Mouse (Mus musculus): ENCODE results near the gene Xirp1.
A peak's percentile ranks its signal among the peaks of the same experiment; 100 is the strongest.

Gene Xirp1

DNA sequence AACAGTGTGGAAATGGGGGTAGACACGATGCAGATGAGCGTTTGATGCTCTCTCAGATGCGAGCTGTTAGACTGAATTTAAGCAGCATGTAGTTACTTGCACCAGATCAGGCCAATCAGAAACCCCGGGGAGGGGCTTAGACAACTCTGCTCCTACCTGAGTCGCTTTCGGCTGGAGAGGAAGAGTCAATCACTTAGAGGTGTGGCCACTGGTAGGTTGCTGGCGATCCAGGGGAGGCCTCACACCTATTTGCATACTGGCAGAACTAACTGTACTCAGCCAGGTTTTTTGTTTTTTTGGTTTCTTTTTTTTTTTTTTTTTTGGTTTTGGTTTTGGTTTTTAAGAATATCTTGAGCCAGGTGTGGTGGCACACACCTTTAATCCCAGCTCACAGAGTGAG is 35.1 kb downstream of the Xirp1 start:
- peak; percentile 64 for DNase-seq (ENCODE audit: low spot score in 2 of 2)

DNA sequence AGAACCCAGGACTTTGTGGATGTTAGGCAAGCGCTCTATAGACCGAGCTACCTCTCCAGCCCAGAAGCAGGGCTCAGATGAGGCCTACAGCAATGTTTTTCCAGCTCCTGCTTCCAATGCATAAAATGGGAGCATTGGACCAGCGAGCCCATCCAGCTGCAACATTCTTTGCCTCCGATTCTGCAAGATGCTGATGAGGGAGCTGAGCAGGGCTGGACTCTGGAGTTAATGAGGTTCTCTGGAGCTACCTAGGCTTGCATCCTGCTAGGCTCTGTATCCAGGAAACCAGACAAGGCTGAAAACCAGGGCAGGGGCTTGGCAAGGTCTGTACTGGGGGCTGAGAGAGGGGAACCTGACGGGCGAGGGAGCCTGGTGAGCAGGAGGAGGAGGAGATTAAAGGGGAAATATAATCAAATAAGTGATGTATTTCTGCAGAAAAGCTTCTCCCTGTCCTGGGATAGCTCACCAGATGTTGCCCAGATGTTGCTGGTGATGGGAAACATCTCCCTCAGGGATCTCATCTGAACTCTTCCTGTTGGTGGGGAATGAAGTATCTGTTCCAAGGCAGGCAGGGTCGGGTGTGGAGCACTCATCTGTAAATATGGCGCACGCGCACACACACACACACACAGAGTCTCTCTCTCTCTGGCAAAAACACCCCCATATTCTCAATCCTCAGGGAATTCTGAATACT is 37.4 kb downstream of the Xirp1 start:
- DNase-seq (ENCODE audit: low spot score in 2 of 2) = no peak

- no peak for DNase-seq (ENCODE audit: low spot score in 2 of 2)
Observed at GRCm38 (mm10) chr9:119984536-119985011, 38.8 kb downstream of the Xirp1 start, which contains the start of gene Csrnp1. Gene Csrnp1, minus strand, starts transcription at chr9:119984658.

DNA sequence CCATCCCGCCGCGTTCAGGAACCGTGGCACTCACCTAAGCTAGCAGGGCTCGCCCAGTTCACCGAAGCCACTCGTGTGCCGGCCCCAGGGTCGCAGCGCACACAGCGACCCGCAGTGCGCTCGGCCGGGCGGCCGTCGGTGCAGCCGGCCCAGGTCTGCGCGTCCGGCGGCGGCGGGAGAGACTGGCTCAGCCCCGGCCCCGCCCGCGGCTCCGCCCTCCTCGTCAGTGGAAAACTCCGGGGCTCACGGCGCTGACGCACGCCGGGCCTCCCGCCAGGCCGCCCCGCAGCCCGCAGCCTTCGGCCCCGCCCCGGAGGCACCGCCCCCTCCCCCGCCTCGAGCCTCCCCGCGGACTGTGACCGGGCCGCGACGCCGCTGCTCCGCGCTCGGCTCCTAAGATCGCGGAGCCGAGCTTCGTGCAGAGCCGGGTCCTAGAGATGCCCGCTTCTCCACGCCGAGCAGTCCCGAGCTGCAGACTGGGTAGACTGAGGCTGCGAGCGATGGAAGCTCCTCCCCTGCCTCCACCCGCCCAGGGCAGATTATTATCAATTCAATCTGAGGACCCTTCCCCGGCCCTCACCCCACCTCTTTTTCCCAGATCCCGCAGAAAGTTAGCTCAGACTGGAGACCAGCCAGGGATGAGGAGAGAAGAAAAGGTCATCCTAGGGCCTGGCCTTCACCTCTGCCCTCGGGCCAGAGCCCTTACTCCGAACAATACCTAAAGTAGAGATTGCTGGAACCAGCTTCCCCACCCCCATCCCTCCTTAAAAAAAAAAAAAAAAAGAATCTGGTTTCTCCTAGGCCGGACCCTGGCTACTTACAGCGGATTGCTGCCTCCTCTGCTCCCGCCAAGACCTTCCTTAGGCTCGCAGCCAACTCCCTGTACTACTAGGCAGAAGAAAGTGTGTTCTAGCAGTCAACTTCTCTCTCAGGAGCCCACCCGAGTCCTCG is 39.5 kb downstream of the Xirp1 start:
- peak; percentile 89 to 92 for DNase-seq (ENCODE audit: low spot score in 2 of 2)

- peak; percentile 78 to 80 for DNase-seq (ENCODE audit: low spot score in 2 of 2)
Observed at GRCm38 (mm10) chr9:119982956-119983551, 40.3 kb downstream of the Xirp1 start.

- peak; percentile 82 to 83 for DNase-seq (ENCODE audit: low spot score in 2 of 2)
Observed at GRCm38 (mm10) chr9:119982241-119982811, 41.1 kb downstream of the Xirp1 start.

DNA sequence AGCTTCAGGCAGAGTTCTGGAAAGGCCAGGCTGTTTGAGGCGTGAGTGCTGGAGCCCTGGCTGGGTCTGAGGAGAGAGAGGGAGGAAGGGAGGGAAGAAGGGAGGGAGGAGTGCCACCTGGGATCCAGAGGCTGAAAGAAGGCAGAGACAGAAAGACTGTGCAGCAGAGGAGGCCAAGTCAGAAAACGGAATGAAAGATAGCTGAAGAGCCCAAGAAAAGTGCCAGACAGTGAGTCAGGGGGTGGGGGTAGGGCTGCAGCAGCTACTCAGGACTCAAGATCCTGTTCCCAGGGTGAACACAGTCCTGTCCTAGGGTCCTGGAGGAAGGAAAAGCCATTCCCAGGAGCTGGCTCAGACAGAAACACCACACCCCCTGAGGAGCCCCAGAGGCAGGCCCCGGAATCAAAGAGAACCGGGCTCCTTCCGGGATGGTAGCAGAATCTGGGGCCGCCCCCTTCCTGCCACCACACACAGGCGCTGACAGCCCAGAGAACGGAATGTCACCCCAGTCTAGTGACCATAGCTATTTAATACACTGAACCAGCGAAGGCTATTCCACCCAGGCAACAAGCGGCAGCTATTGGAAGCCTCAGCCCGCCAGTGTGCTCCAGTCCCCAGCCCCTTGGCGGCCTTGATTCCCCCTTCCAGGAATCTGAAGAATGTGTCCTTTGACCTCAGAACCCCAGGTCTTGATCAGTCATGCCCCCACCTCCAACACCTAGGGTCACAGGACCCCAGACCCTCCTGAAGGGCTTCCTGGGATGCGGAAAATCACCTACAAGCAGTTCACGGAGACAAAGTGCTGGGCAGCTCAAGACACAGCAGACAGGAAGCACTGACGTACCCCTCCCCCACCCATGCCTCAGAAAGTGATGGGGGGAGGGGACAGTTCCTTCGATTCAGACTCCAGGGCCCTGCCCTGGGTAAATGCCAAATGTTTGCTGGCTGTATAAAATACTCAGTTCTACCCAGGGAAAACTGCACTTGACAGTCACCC is 41.9 kb downstream of the Xirp1 start:
- peak; percentile 80 to 81 for DNase-seq (ENCODE audit: low spot score in 2 of 2)

DNA sequence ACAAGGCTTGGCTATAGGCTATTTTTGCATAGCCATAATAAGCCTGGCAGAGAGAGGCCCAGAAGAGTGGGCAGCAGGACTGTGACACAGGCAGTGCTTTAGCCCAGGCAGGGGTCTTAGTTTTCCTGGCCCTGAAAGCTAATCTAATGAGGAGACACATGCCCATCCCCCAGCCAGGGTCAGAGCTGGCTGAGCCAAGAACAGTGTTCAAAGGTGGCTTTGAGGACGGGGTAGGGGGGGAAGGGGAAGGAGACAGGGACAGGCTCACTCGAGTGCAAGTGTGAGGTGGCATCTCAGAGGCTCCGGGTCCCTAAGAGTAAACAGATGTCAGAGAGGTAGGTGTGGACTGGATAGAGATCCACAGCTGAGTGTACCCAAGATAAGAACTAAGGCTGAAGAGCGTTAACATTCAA is 42.6 kb downstream of the Xirp1 start:
- DNase-seq (ENCODE audit: low spot score in 2 of 2) = no peak

GRCm38 (mm10) chr9:119979749-119980148 is 43.6 kb downstream of the Xirp1 start:
- no peak for DNase-seq (ENCODE audit: low spot score in 2 of 2)

GRCm38 (mm10) chr9:119978811-119979441 is 44.5 kb downstream of the Xirp1 start:
- DNase-seq (ENCODE audit: low spot score in 2 of 2) = peak in 1 of 2 experiments; percentile 27

GRCm38 (mm10) chr9:119978151-119978810 is 45.1 kb downstream of the Xirp1 start:
- DNase-seq (ENCODE audit: low spot score in 2 of 2) = peak; percentile 84 to 85

DNA sequence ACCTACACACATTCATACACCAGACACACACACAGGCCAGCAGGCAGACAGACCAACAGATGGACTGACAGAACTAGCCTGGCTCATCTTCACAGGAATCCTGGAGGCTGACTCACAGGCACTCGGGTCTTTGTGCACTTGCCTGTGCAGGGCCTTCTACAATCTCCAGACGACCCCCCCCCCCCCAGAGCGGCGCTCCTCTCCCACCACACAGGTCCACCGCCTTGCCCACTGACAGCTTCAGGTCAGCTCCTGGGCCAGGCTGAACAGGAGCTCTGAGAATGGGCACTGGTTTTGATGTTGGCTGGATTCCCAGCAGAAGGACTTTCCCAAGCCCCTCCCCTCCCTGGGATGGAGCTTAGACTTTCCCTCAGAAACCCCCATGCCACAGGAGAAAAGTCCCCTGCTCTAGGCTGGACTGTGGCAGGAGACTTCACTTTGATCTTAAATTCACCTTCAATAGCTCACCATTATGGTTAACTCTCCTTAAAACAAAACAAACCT is 45.8 kb downstream of the Xirp1 start:
- DNase-seq (ENCODE audit: low spot score in 2 of 2) = no peak

GRCm38 (mm10) chr9:119976704-119977556 is 46.5 kb downstream of the Xirp1 start:
- peak; percentile 65 to 70 for DNase-seq (ENCODE audit: low spot score in 2 of 2)

- no peak for DNase-seq (ENCODE audit: low spot score in 2 of 2)
Observed at GRCm38 (mm10) chr9:119975286-119975685, 48.1 kb downstream of the Xirp1 start.

GRCm38 (mm10) chr9:119974609-119975008 is 48.8 kb downstream of the Xirp1 start:
- no peak for DNase-seq (ENCODE audit: low spot score in 2 of 2)

DNA sequence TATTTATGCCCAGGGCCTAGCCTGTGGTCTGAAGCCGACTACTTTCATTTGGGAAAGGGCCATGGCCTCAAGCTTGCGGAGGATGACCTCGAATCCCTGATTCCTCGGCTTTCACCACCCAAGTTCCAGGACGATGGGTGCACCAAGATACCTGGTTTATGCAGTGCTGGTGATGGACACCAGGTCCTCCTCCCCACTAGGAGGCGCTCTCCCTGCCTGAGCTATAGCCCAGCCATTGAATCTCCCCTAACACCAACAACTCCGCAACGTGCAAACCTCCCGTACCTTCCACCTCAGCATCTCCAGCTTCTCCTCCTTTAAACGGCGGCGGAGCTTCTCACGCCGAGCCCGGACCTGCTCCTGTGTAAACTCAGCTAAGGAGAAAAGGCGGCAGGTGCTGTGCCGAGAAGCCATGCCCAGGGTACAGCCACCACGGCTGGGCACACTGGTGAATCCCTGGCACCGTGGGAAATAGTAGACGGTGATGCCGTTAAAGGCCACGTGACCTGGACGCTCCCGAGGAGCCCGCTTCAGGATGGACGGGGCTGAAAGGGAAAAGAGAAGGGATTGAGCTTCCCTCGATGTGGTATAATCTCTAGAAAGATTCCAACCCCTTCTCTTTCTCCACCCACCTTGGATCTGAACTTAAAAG is 49.4 kb downstream of the Xirp1 start:
- no peak for DNase-seq (ENCODE audit: low spot score in 2 of 2)

- no peak for DNase-seq (ENCODE audit: low spot score in 2 of 2)
Observed at GRCm38 (mm10) chr9:119973281-119973680, 50.1 kb downstream of the Xirp1 start.

- no peak for DNase-seq (ENCODE audit: low spot score in 2 of 2)
Observed at GRCm38 (mm10) chr9:119972582-119972981, 50.8 kb downstream of the Xirp1 start.
